Mouse (Mus musculus): ENCODE results near the gene Bcl2l14.

The Bcl2l14 gene

GRCm38 (mm10) chr6:134396018-134396417 is at the start of gene Bcl2l14:
TSS of gene Bcl2l14 (plus strand) at chr6:134396318.
- DNase-seq (ENCODE audit: low read depth) = no peak

GRCm38 (mm10) chr6:134348526-134349067 is 47.5 kb upstream of the Bcl2l14 start:
- no peak for DNase-seq (ENCODE audit: low read depth)

GRCm38 (mm10) chr6:134352881-134353280 is 43.2 kb upstream of the Bcl2l14 start:
- DNase-seq (ENCODE audit: low read depth) = no peak

GRCm38 (mm10) chr6:134353751-134354150 is 42.4 kb upstream of the Bcl2l14 start:
- DNase-seq (ENCODE audit: low read depth) = no peak

GRCm38 (mm10) chr6:134357570-134357969 is 38.5 kb upstream of the Bcl2l14 start:
- DNase-seq (ENCODE audit: low read depth) = no peak

GRCm38 (mm10) chr6:134360079-134360478 is 36.0 kb upstream of the Bcl2l14 start:
- no peak for DNase-seq (ENCODE audit: low read depth)

- no peak for DNase-seq (ENCODE audit: low read depth)
Measured at GRCm38 (mm10) chr6:134364644-134365043, 31.5 kb upstream of the Bcl2l14 start.

- DNase-seq (ENCODE audit: low read depth) = no peak
Measured at GRCm38 (mm10) chr6:134365952-134366351, 30.2 kb upstream of the Bcl2l14 start.

- DNase-seq (ENCODE audit: low read depth) = no peak
Measured at GRCm38 (mm10) chr6:134366366-134367351, 29.5 kb upstream of the Bcl2l14 start.

- DNase-seq (ENCODE audit: low read depth) = no peak
Measured at GRCm38 (mm10) chr6:134367366-134368281, 28.5 kb upstream of the Bcl2l14 start.

- no peak for DNase-seq (ENCODE audit: low read depth)
Measured at GRCm38 (mm10) chr6:134372946-134373345, 23.2 kb upstream of the Bcl2l14 start.

GRCm38 (mm10) chr6:134377201-134377600 is 18.9 kb upstream of the Bcl2l14 start:
- DNase-seq (ENCODE audit: low read depth) = no peak

GRCm38 (mm10) chr6:134377856-134378255 is 18.3 kb upstream of the Bcl2l14 start:
- no peak for DNase-seq (ENCODE audit: low read depth)

- DNase-seq (ENCODE audit: low read depth) = no peak
Measured at GRCm38 (mm10) chr6:134381462-134381861, 14.7 kb upstream of the Bcl2l14 start.

- no peak for DNase-seq (ENCODE audit: low read depth)
Measured at GRCm38 (mm10) chr6:134385931-134386330, 10.2 kb upstream of the Bcl2l14 start.

- no peak for DNase-seq (ENCODE audit: low read depth)
Measured at GRCm38 (mm10) chr6:134387396-134387795, 8.7 kb upstream of the Bcl2l14 start.

- DNase-seq (ENCODE audit: low read depth) = no peak
Measured at GRCm38 (mm10) chr6:134388424-134389110, 7.6 kb upstream of the Bcl2l14 start.

- peak; percentile 55 for DNase-seq (ENCODE audit: low read depth)
Measured at GRCm38 (mm10) chr6:134389248-134389891, 6.7 kb upstream of the Bcl2l14 start.

GRCm38 (mm10) chr6:134389917-134390316 is 6.2 kb upstream of the Bcl2l14 start:
- no peak for DNase-seq (ENCODE audit: low read depth)

- DNase-seq (ENCODE audit: low read depth) = no peak
Measured at GRCm38 (mm10) chr6:134390837-134391236, 5.3 kb upstream of the Bcl2l14 start.

All from c-Kit-positive CD71-positive TER-119-negative erythroid progenitor cells, embryonic 14.5 days (primary cell).